Mouse (Mus musculus) left cerebral cortex, adult 18-20 months (tissue): ENCODE measurements around the gene Pum1. TPM values are rescaled to one million over a fixed set of nuclear protein-coding genes. Genes with fewer than 3 reads are reported as not detected.

ENCODE experiments used
- DNase-seq, 2 experiments: peaks; one replicate each; pipeline ENCODE4 v3.0.0; 2021 to 2022; ENCODE audit warnings: low spot score in 2 of 2, mixed read lengths in 1 of 2
- total RNA-seq, 2 experiments: library from RNA; stranded (reverse); gene quantifications; 2 replicates each; pipeline ENCODE4 v1.2.3; 2021

Pum1 gene
- total RNA-seq, 2 experiments from 2014 or later, result 113 to 124 TPM

GRCm38 (mm10) chr4:130811385-130811784 lies 148.3 kb downstream of the Pum1 start:
- no peak for DNase-seq

- DNase-seq, result no peak
Measured at GRCm38 (mm10) chr4:130813958-130814357, 150.8 kb downstream of the Pum1 start.

- DNase-seq, result peak in 1 of 2 experiments; percentile 45
Measured at GRCm38 (mm10) chr4:130814742-130815330, 151.7 kb downstream of the Pum1 start.

GRCm38 (mm10) chr4:130815860-130816259 lies 152.7 kb downstream of the Pum1 start:
- DNase-seq, result peak in 1 of 2 experiments; percentile 24

- no peak for DNase-seq
Measured at GRCm38 (mm10) chr4:130819806-130820205, 156.7 kb downstream of the Pum1 start.

- DNase-seq, result no peak
Measured at GRCm38 (mm10) chr4:130820594-130821255, 157.6 kb downstream of the Pum1 start.

GRCm38 (mm10) chr4:130828851-130829673 lies 165.9 kb downstream of the Pum1 start:
- DNase-seq, result peak; percentile 31 to 45

Other genes starting within 250 kb of the Pum1 start
- gene Nkain1, start 89.1 kb upstream of the Pum1 start, total RNA-seq, result 10 to 100 TPM; 30.5 to 34.5 TPM
- gene Sdc3, start 129.2 kb downstream of the Pum1 start, total RNA-seq, result 100 to 1,000 TPM; 150 to 156 TPM
- gene Laptm5, start 249.8 kb downstream of the Pum1 start, total RNA-seq, result 10 to 100 TPM; 34.2 to 35.2 TPM